Comparison of ENCODE assay signal across 8 mouse cellular contexts in the genomic region with DNA sequence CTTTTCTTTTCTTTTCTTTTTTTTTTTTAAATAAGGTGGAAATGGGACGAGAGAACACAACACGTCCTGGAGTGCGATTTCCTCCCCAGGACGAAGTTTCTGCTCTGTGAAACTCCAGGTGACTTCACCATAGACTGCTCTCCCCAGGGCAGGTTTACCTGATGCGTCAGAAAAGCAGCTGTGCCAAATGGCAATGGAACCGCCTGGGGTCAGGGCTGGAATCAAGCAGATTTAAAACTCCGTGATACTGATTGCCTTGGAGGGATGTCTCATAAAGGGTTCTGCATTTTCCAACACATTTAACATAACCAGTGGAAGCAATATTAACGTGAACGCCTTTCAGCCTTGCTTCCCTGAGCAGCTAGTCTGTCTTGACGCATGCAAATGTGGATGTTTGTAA.
DNase-seq lines count a peak whose midpoint lies in the region; ATAC-seq and TF ChIP-seq lines count a peak whose summit lies in the region.

No protein-coding gene starts in this region.

- 30% methylated on average over 10 of the region's 10 CpGs for WGBS in liver, adult 2 months
- 17% methylated on average over 10 of the region's 10 CpGs for WGBS in forebrain, embryonic 16.5 days
- WGBS in limb, embryonic 11.5 days: 14% methylated on average over 10 of the region's 10 CpGs

- TF ChIP-seq CTCF in liver, adult 2 months (IDR thresholded peaks at IDR 0.05; ENCODE audit: low read depth, low read length): no peak

- peaks cover 8% of the 10 kb centered on the region for H3K79me2 ChIP-seq in liver, adult 2 months (ENCODE audit: control insufficient read depth, insufficient read depth, low read length)

- no peaks in the 10 kb centered on the region for H3K9me3 ChIP-seq in forebrain, embryonic 16.5 days (ENCODE audit: control insufficient read depth, low read length)
- H3K9me3 ChIP-seq in limb, embryonic 11.5 days (ENCODE audit: control insufficient read depth, low read length): no peaks in the 10 kb centered on the region

- no peaks in the 10 kb centered on the region for H3K36me3 ChIP-seq in liver, adult 2 months (ENCODE audit: control insufficient read depth, insufficient read depth, low read length)
- H3K36me3 ChIP-seq in forebrain, embryonic 16.5 days (ENCODE audit: control insufficient read depth, insufficient read depth): no peaks in the 10 kb centered on the region
- no peaks in the 10 kb centered on the region for H3K36me3 ChIP-seq in limb, embryonic 11.5 days (ENCODE audit: control insufficient read depth, insufficient read depth, low read length)

- no peaks in the 10 kb centered on the region for H3K27me3 ChIP-seq in liver, adult 2 months (ENCODE audit: control insufficient read depth, insufficient read depth, low read length)
- no peaks in the 10 kb centered on the region for H3K27me3 ChIP-seq in forebrain, embryonic 16.5 days (replicated peaks; ENCODE audit: control insufficient read depth, insufficient read depth, low read length)
- no peaks in the 10 kb centered on the region for H3K27me3 ChIP-seq in limb, embryonic 11.5 days (ENCODE audit: control insufficient read depth, insufficient read depth, low read length)

- no peak overlapping the region for H3K9ac ChIP-seq in liver, adult 2 months (ENCODE audit: low read depth, low read length)
- H3K9ac ChIP-seq in forebrain, embryonic 16.5 days (replicated peaks; ENCODE audit: low read depth, low read length): no peak overlapping the region
- peak overlapping the region; percentile 88; the same call in 1 of the 2 replicates for H3K9ac ChIP-seq in limb, embryonic 11.5 days (ENCODE audit: low read length)

- no peak for ATAC-seq in forebrain, embryonic 16.5 days
- no peak for ATAC-seq in limb, embryonic 11.5 days (ENCODE audit: insufficient number of reproducible peaks, low FRiP score, low TSS enrichment, low read depth)

- peak; percentile 24 for DNase-seq in liver, adult 2 months (ENCODE audit: extremely low read depth, low read depth, low spot score)
- DNase-seq in liver: no peak
- DNase-seq in limb, embryonic 11.5 days (ENCODE audit: low spot score): no peak
- DNase-seq in retina, postnatal 1 day: peak; percentile 31
- DNase-seq in gastrocnemius, postnatal 10 days: no peak
- no peak for DNase-seq in urinary bladder, adult 18-20 months (ENCODE audit: low spot score in 2 of 2)
- no peak for DNase-seq in frontal cortex, postnatal 14 days (ENCODE audit: low spot score in 2 of 2)

- H3K4me3 ChIP-seq in liver, adult 2 months (ENCODE audit: insufficient read depth, low read depth, low read length): no peak overlapping the region; the same call in 1 of the 2 replicates
- H3K4me3 ChIP-seq in forebrain, embryonic 16.5 days (replicated peaks; ENCODE audit: low read length): peak overlapping the region; percentile 64
- H3K4me3 ChIP-seq in limb, embryonic 11.5 days (ENCODE audit: low read depth, low read length): peak overlapping the region; percentile 56

- peaks cover 3% of the 10 kb centered on the region; the same call in 1 of the 2 replicates for H3K4me1 ChIP-seq in liver, adult 2 months (ENCODE audit: control insufficient read depth, insufficient read depth, low read length)
- peaks cover 13% of the 10 kb centered on the region for H3K4me1 ChIP-seq in forebrain, embryonic 16.5 days (replicated peaks; ENCODE audit: control insufficient read depth, insufficient read depth, low read length)
- peaks cover 5% of the 10 kb centered on the region for H3K4me1 ChIP-seq in limb, embryonic 11.5 days (ENCODE audit: control insufficient read depth, insufficient read depth, low read length)

- H3K4me2 ChIP-seq in forebrain, embryonic 16.5 days (ENCODE audit: low read length): peak overlapping the region; percentile 98
- peak overlapping the region; percentile 54 for H3K4me2 ChIP-seq in limb, embryonic 11.5 days (ENCODE audit: low read depth, severe bottlenecking)

- TF ChIP-seq POLR2A in liver, adult 2 months (IDR thresholded peaks at IDR 0.05; ENCODE audit: extremely low read depth, insufficient read depth, low read length): no peak

- H3K27ac ChIP-seq in liver, adult 2 months (replicated peaks; ENCODE audit: insufficient read depth, low read depth, low read length): 0 out of 2 replicates have a peak overlapping the region, but pooled peaks have one; percentile 72
- H3K27ac ChIP-seq in forebrain, embryonic 16.5 days (ENCODE audit: low read length): no peak overlapping the region
- no peak overlapping the region for H3K27ac ChIP-seq in limb, embryonic 11.5 days (replicated peaks; ENCODE audit: low read depth, low read length)

Comparison
In these comparisons a context has a peak if more than half of its experiments do, and no peak if none do; other contexts are left out.
1. DNase-seq: peak in liver, adult 2 months (single experiment) and retina, postnatal 1 day (single experiment); none in liver (single experiment), limb, embryonic 11.5 days (single experiment), gastrocnemius, postnatal 10 days (single experiment), urinary bladder, adult 18-20 months (0 of 2) and frontal cortex, postnatal 14 days (0 of 2).